Mouse (Mus musculus) liver, adult 2 months (tissue): ENCODE results near the gene Dnajc17.

ENCODE experiments used
- CTCF ChIP-seq: fragments of 200-500 bp; IDR thresholded peaks from 2 replicates; pipeline ENCODE4 v1.5.1; 2011; ENCODE audit warnings: low read depth, low read length, control low read depth
- POLR2A ChIP-seq: fragments of 200-500 bp; IDR thresholded peaks from 2 replicates; pipeline ENCODE4 v1.6.1; 2011; ENCODE audit warnings: low read length, control low read depth; ENCODE audit not compliant: insufficient read depth; ENCODE audit errors: extremely low read depth

GRCm38 (mm10) chr2:119157836-119158235 lies 50.8 kb downstream of the Dnajc17 start:
- TF ChIP-seq CTCF (no peak), POLR2A (no peak)
